Mouse (Mus musculus) WW6 (cell line): ENCODE results near the gene Ptprm.

Experiments
- DNase-seq: peaks from one replicate; pipeline ENCODE4 v3.0.0-alpha.2; 2013; ENCODE audit warnings: low read depth, low spot score

Gene Ptprm

DNA sequence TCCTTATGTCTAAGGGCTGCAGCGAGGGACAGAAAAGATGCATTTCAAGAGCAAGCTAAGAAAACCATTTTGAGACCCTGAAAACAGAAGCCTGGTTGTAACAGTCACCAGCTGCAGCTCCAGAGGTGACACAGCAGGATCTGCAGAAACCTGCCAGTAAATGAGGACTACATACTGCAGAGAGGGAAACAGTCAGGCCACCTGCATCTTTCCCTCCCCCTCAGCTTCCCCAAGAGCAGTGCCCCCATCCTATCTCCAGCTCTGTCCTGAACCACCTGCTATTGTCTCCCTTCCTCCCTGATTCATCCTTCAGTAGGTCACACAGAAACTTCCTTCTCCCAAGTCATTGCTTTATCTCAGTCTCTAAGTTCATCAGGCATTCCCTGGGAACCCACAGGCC, 274.7 kb downstream of the Ptprm start:
- DNase-seq, result no peak

- no peak for DNase-seq
These were observed 280.7 kb downstream of the Ptprm start for GRCm38 (mm10) chr17:67073580-67073979.

DNA sequence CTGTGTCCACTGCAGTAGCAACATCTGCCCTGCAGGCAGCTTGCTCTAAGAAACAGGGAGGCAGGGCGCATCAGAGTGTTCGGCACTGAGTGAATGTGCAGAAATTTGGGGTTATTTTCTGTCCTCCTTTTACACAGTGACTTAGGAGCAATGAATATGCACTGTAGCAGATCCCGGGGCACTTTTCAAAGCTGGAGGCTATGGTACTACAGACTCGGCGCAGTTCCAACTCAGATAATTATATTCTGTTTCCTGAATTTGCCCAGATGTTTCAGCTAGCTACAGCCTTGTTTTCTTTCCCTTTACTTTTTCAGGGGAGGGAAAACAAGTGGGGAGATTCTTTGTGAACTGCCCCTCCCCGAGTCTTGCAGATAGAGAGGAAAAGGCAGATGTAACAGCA, 281.1 kb downstream of the Ptprm start:
- DNase-seq, result no peak

DNA sequence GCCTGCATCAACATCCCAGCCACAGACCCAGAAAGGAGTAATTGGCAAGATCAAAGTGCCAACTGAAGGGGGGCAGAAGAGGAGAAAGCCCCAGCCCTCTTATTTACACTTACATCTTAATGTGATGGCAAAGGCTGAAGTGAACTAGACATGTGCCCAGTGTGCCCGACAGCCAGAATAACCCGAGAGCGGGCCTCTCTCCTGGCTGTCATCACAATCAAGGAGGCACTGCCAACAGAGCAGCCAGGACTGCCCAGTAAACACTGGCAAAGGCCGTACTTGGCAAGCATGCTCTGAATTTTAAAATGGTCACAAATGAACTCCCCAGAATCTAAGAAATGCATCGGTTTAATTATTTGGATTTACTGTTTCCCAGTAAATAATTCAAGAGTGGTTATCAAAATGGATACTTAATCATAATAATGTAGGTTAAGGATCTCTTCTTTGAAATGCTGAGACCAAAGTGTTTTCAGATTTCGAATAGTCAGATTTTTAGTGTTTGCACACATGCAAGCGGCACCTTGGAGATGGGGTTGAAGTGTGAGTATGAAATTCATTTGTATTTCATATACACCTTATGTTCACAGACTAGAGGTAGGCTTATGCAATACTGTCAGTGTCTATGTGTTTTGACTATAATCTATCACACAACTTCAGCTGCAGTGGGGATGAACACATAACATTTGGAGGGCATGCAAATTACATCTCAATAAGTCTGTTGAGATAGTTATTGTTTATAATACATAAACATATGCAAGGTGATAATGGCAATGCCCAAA, 282.8 kb downstream of the Ptprm start:
- DNase-seq, result no peak

DNA sequence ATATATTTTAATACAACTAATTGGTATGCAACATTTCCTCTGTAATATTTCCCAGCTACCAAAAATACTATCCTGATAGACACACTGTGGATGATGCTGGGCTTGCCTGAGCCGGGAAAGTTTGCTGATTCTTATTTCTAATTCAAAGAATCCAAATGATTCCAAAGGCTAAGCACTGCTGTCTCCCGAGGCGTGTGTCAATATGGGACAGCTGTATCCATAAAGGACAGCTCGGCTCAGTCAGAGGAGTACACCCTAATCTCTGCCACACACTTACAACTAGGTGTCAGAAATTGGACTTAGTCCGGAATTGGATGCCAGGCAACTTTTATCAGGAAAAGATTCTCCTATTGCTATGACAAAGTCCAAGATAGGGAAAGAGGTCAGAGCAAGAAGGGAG, 290.6 kb downstream of the Ptprm start:
- no peak for DNase-seq

DNA sequence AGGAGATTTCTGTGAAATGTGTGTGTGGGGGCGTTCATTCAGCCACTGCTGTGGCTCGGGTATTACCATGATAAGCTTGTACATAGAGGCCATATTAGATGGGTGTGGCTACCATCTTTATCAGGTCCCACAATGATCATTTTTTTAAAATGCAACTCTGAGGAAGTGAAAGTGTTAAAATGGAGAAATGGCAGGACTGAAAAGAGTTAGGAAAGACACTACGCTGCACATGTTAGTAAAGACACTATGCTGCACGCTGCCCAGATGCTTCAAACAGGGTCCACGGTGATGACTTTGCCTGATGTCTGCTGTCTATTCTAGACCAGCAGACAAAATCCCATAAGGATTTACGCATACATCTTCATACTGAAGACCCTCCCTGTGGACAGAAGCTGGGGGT, 298.6 kb downstream of the Ptprm start:
- no peak for DNase-seq

GRCm38 (mm10) chr17:67054202-67054601, 300.1 kb downstream of the Ptprm start:
- DNase-seq, result no peak

DNA sequence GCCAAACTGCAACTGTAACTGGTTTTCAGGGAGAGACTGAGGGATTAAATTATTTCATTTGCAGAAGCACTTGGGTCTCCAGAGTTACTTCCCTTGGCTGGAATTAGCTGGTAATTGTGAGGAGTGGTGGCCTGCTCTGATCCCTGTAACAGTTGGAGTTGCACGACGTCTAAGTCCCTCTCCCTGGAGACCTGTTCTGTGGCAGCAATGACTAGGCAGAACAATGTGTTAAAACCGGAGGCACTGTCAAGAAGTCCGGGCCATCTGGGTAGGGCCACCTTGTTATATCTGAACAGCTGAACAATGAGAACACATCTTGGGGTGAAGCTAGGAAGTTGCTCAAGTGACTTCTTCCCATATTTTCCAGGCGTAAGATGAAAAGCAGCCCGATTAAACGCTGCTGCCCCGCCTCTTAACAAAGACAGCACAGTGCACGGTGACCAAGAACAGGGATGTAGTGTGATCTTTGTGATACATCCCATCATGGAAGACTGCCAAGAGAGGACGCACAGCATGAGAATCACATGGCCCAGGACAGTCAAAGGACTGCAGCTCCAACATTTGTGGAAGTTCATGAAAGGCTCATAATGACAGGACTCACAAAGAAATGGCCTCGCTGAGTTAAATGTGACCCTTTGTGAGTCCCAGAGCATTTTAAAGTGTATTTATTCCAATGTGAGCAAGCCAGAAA, 301.5 kb downstream of the Ptprm start:
- no peak for DNase-seq

DNA sequence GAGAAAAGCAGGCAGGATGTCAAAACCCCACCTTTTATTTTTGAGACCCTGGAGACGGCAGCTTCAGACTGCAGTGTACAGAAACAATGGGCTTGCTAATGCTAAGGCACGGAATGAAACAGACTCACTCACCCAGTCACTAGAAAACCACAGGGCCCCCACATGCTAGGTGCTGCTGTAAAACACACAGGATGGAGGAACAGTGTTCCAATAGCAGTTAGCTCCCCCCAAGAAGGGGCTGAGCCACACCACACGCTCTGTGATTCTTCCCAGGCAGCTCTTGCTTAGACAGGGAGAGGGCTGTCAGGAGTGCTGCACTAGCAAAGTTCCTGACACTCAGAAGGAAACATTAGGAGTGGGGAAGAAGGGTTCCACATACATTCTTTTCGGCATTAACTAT, 306.6 kb downstream of the Ptprm start:
- no peak for DNase-seq

- no peak for DNase-seq
These were observed 315.7 kb downstream of the Ptprm start for GRCm38 (mm10) chr17:67038558-67038957.

DNA sequence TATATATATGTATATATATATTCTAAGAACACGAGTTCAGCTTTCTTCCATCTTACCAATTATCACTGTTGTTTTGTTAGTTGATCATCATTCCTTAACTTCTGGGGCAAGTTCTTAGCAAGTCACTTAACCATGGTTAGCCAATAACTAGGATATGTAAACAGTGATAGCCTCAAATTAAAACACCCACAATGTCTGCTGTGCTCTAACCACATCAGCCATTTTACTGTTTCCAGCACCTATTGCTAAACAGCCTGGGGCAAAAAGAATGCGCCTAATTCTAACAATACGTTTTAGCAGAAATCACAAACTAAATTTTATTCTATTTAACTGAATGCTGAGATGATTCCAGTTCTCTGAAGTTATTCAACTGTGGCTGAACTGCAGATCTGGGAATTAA, 320.7 kb downstream of the Ptprm start:
- DNase-seq, result no peak

GRCm38 (mm10) chr17:67032021-67032420, 322.2 kb downstream of the Ptprm start:
- DNase-seq, result no peak

DNA sequence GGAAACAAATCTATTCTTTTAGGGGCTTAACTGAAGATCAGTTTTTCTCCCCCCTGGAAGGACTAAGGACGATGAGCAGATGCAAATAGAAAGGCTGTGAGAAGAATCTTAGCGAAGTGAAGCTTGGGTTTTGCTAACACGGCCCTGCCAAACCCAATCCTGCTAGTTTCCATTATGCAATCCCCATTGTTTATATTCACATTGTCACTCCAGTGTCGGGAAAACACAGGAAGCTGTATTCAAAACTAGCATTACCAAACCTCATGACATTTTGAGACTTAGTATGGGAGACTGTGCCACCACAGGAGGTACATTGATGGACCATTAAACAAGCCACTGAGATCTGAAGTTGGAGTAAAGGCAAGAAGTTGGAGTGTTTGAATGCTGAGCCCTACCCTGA, 322.9 kb downstream of the Ptprm start:
- DNase-seq, result no peak

DNA sequence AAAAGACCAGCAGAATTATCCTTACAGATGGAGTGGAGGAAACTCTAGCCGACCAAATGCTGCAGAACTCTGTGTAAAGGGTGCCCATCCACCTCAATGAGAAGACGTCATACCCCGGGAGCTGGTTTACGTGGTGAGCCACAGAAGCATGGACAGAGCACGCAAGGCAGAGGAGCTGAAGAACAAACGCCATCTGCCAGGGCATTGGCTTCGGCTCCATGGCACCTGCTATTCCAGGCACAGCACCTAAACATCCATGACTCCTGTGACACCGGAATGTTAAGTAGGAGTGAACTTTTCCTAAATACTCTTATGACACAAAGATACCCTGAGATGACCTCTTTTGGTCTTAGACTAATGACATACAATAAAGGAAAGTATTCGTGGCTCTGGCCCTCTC, 327.0 kb downstream of the Ptprm start:
- DNase-seq, result no peak

GRCm38 (mm10) chr17:67016501-67016900, 337.8 kb downstream of the Ptprm start:
- no peak for DNase-seq

DNA sequence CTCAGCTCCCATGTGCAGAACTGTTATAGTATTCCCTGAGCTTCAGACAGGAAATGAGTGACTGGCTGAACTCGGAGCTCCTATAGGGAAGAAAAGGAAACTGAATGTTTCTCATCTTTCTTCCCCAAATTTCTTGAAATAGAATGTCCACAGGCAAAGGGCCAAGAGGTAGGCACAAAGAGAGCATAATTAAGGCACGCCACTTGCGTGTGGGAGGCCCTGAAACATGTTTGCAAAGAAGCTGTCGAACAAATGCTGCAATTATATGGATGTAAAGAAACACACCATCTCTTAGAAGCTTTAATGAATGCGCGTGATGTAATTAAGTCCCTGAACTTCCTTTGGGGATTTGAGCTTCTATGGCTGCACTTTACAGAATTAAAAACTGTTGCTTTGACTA, 341.0 kb downstream of the Ptprm start:
- DNase-seq, result no peak

GRCm38 (mm10) chr17:67011836-67012583, 342.2 kb downstream of the Ptprm start:
- DNase-seq, result no peak

- no peak for DNase-seq
These were observed 344.1 kb downstream of the Ptprm start for GRCm38 (mm10) chr17:67010136-67010535.

DNA sequence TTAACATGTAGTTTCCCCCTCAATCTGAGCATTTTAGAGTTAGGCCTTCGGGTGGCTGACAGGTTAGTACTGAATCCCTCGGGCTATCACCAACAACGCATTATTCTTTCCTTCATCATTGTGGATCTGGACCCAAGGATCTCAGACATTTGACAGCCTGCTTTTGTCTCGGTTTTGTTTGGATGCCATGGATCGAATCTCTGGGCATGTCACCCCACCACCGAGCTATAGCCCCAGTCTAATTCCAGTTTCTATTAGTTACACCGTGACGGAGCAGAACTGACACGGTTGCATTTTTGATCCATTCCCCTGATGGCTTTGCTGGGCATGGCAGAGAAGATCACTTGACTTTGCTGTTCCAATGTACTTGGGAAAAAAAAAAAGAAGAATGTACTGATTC, 346.1 kb downstream of the Ptprm start:
- DNase-seq, result no peak

DNA sequence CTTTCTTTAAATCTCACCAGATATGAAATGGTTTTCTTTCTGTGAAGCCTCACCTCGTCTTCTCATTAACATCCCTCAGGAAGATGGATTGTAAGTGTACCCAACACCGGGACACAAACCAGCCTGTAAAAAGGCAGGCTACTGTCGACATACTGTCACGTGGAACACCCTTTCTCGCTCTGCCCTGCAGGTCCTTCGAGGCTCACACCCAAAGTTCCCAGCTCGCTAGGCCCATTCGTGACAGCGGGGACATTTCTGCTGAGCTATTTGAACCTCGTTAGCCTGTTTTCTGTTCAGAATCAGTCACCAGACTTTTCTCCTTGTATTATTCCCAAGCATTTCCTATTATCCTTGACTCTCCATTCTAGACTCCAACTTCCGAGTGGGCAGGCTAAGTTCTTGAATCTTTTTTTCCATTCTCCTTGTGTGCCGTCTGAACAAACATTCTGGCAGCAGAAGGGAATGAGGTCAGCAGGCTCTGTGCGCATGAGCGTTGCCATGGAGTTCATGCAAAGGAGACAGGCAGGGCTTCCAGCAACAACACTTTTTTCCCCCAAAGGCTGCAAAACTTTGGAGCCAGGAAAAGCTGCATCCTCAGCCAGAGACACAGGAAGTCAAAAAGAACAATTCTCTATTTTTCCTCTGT, 347.4 kb downstream of the Ptprm start:
- no peak for DNase-seq

GRCm38 (mm10) chr17:66996882-66997281, 357.4 kb downstream of the Ptprm start:
- no peak for DNase-seq

DNA sequence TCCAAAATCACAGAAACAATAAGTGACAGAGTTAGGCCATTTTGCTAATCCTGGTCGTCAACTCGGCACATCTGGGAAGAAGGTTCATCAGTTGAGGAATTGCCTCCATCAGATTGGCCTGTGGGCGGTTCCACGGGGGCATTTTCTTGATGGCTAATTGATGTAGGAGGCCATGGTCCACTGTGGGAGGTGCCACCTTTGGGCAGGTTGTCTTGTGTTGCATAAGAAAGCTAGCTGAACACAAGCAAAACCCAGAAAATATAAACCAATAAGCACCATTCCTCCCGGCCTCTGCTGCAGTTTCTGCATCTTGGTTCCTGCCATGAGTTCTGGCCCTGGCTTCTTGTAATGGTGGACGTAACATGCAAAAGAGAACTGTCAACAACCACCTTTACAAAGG, 358.2 kb downstream of the Ptprm start:
- DNase-seq, result no peak
